Mouse (Mus musculus) left cerebral cortex, adult 2 months (tissue): Measurements from ENCODE around the gene Lbhd2. TPM values are rescaled to one million over a fixed set of nuclear protein-coding genes. Genes with fewer than 3 reads are reported as not detected.

Experiments
- DNase-seq, 2 experiments: peaks; one replicate each; pipeline ENCODE4 v3.0.0; 2021 to 2022; ENCODE audit warnings: low spot score in 2 of 2, mixed read lengths in 1 of 2; ENCODE audit errors: extremely low spot score in 1 of 2
- H3K27ac ChIP-seq: fragments of 200-600 bp; 2 replicates; pipeline ENCODE4 v1.8.1; 2022
- H3K4me3 ChIP-seq: fragments of 200-600 bp; 2 replicates; pipeline ENCODE4 v1.8.1; 2022
- CTCF ChIP-seq: fragments of 200-600 bp; IDR thresholded peaks from 2 replicates; pipeline ENCODE4 v1.8.1; 2022; ENCODE audit warnings: antibody characterized with exemption, mild to moderate bottlenecking, moderate library complexity
- intact Hi-C: fragments of 180-260 bp; cut with DNase I; formaldehyde crosslinking; loops from one replicate; pipeline ENCODE4 v1.15.1; 2025
- long read RNA-seq, 2 experiments: library from polyadenylated mRNA; stranded (forward); transcript quantifications; one replicate each; pipeline ENCODE4 v2.0.0; 2021; ENCODE audit warnings: borderline mapping rate in 2 of 2
- total RNA-seq, 2 experiments: library from RNA; stranded (reverse); gene quantifications; 2 replicates each; pipeline ENCODE4 v1.2.3; 2021

Lbhd2 gene
- total RNA-seq = 1 to 10 TPM; 1.3 to 2.8 TPM
- long read RNA-seq, experiment 1, partial matches to known transcripts = 0 of 2 reads
- long read RNA-seq, experiment 1, other reads (novel, unspliced or antisense) = 1 of 2 reads
- long read RNA-seq, experiment 2, partial matches to known transcripts = 0 of 1 reads
- long read RNA-seq, experiment 2, other reads (novel, unspliced or antisense) = 1 of 1 reads

DNA sequence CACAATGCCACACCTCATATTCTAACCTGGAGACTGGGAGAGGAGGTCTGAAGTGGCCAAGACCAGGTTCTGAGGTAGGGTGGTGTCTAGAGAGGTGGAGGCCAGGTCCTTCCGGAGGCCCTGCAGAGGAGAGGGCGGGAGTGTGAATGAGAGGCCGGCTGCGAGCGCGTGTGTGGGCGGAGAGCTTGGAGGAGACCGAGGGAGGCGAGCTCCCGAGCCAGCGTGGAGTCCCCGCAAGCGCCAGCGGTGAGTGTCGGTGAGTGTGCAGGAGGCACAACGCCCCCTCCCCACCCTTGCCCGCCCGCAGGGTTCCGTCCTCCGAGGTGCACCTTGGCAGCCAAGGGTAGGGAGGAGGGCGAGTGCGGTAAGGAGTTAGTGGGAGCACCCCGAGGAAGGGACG lies at the start of gene Lbhd2:
Lbhd2 (plus strand) TSS at position 188 of the 400 bp plus-strand sequence.
- no peak for DNase-seq
- intact Hi-C loops = no loop called here
- Histone ChIP-seq H3K4me3 (peak within 1 kb of the TSS; percentile 23; the same call in 1 of the 2 replicates), H3K27ac (no peak within 1 kb of the TSS)
- no peak for TF ChIP-seq CTCF

DNA sequence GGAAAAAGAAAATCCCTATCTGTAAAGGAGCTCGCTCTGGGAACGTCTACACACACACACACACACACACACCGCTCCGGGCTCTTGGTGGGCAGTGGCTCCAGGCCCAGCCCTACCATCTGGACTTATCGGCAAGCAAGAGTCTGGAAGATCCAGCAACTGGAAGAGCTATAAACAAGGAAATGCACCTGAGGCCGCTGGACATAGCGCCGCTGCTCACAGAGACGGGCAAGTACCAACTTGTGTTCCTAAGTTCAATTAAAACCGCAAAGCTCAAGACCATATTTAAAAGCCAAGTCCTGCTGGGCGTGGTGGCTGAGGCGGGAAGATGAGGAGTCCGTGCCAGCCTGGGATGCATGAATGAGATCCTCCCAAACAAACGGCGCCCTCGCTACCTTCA lies 45.9 kb upstream of the Lbhd2 start:
- intact Hi-C loops = no loop called here
- Histone ChIP-seq H3K27ac (no peak overlapping the region), H3K4me3 (no peak overlapping the region)
- DNase-seq = no peak
- TF ChIP-seq CTCF = no peak

DNA sequence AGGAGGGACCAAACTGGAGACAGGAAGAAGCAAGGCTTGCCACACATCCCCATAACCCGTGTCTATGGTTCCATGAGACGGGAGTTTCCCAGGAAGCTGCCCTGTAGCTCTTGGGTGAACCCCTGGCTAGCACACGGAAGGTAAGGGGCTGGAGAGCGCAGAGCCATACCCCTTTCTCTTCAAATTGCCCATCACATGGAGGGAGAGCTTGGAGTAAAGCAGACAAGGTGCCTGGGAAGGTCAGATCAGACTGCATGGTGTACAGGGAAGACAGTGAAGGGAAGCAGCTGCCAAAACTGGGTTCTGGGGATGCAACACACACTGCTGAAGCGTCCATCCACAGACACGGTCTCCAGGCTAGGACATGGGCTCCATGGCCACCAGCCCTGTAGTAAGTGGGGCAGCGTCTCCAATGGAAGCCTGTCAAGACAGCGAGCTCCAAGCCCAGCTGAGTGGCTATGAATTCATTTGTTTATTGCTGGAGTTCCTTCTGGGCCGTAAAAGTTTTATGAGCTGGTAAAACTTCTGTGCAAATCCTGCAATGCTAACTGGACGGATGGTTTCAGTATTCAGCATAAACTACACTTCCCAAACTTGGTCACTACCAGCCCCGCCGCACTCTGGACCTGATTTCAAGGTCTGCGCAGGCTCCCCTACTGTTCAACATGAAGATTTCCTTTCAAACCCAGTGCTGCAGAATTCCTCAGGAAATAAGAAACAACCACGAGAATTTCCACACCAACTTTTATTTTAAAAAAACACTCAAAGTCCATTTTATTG lies 45.1 kb upstream of the Lbhd2 start:
- TF ChIP-seq CTCF = peak; percentile 4
- no peak for DNase-seq
- Histone ChIP-seq H3K27ac (no peak overlapping the region), H3K4me3 (no peak overlapping the region)
- intact Hi-C loops = no loop called here

DNA sequence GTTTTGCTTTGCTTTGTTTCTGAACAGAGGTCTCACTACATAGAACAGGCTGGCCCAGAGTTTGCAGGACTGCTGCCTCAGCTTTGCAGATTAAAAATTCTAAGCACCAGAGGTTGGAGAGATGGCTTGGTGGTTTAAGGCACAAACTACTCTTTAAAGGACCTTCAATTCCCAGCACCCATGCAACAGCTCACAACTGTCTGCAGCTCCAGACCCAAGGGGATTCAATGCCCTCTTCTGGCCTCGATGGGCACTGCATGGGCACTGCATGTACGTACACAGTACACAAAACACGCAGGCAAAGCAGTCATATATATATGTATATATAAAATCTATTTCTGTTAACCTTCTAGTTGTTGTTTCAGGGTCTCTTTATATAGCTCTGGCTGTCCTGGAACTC lies 42.4 kb upstream of the Lbhd2 start:
- H3K4me3 ChIP-seq = no peak overlapping the region
- TF ChIP-seq CTCF = peak; percentile 35
- H3K27ac ChIP-seq = no peak overlapping the region
- DNase-seq = no peak
- intact Hi-C loops = no loop called here

DNA sequence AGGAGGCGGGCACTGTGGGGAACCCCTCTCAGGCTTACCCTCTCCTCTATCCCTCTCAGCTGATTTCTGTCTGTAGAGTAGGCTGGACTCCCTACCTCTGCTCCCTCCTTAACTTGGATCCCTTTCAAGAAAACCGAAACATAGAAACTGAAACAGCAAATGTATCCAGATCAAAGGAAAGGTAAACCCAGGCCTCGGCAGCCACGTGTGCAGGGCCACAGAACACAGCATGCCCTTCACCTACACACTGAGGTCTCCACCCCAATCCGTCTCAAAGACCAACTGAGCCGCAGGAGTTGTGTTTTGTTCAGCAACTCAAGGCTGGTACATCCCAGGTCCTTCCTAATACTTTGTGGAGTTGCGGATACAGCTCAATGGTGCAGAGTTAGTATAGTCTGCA lies 39.5 kb upstream of the Lbhd2 start:
- TF ChIP-seq CTCF = no peak
- Histone ChIP-seq H3K27ac (no peak overlapping the region), H3K4me3 (no peak overlapping the region)
- intact Hi-C loops = no loop called here
- DNase-seq = no peak

DNA sequence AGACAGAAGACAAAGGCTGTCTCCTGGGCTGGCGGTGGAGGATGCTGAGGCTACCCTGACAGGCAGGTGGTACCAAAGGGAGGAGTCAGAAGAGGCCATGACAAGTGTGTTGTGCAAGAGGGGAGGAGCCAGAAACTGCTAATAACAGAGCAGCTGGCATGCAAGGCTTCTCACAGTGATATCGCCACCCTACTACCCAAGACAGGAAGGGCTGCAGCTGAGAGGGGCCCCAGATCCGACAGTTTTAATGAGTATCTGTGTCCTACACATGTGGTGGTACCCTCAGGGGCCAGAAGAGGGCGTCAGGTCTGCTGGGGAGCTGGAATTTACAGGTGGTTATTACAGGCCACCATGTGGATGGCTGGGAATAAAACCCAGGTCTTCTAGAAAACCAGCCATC lies 36.4 kb upstream of the Lbhd2 start:
- no peak for DNase-seq
- no peak overlapping the region for H3K27ac ChIP-seq
- intact Hi-C loops = no loop called here
- no peak overlapping the region for H3K4me3 ChIP-seq
- no peak; the same call in 1 of the 2 replicates for TF ChIP-seq CTCF

DNA sequence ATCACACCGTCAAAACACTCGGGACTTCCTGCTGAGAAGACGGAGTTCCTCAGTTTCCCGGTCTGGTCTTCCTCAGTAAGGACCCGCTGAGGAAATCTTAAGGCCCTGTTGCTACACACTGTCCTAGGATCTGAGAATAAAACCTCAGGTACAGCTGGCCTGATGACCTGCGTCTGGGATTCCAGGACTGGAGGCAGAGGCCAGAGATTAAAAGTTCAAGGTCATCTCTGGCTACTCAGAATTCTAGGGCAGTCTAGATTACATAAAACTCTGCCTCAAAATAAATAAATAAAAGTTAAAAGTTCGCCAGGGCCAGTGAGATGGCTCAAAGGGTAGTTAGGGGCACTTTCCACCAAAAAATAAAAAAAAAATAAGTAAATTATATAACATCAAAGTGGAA lies 34.7 kb upstream of the Lbhd2 start:
- TF ChIP-seq CTCF = no peak
- no peak for DNase-seq
- H3K27ac ChIP-seq = no peak overlapping the region
- intact Hi-C loops = no loop called here
- no peak overlapping the region for H3K4me3 ChIP-seq

DNA sequence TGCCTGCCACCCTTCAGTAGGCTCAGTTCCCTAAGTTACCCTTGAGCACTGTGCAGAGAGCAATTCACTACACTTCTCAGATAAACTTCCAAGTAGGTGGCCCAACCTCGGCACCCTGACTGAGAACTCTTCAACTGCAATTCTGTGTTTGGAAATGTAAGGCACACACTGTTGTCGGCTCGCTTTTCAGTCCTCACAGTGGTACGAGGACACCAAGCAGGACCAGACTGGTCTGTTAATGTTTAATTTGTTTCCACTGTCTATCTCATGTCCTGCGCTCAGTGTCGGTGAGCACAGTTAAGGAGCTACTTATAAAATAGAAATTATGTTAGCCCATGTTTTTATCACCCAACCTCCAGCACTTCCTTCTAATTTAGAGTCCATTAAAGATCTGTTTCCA lies 33.2 kb upstream of the Lbhd2 start:
- Histone ChIP-seq H3K27ac (no peak overlapping the region), H3K4me3 (no peak overlapping the region)
- no peak for TF ChIP-seq CTCF
- intact Hi-C loops = no loop called here
- no peak for DNase-seq

DNA sequence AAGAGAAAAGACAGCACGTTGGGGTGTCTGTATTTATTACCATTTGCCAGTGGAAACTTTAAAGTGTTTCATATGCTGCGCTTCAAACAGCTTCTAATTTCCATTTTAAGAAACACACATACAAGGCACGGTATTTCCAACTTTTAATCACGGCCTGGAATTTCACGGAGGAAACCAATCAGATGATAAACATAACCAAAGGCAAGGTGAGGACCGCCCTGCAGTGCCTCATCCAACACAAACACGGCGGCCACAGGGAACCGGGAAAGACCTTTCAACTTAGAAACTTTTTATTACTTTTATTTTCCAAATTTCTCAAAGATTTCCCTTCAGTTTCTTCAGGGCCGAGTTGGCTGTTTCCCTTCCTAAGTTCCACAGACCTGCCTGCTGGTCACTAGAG lies 31.9 kb upstream of the Lbhd2 start:
- intact Hi-C loops = no loop called here
- no peak for TF ChIP-seq CTCF
- H3K27ac ChIP-seq = no peak overlapping the region
- H3K4me3 ChIP-seq = peak overlapping the region; percentile 65
- DNase-seq = no peak

DNA sequence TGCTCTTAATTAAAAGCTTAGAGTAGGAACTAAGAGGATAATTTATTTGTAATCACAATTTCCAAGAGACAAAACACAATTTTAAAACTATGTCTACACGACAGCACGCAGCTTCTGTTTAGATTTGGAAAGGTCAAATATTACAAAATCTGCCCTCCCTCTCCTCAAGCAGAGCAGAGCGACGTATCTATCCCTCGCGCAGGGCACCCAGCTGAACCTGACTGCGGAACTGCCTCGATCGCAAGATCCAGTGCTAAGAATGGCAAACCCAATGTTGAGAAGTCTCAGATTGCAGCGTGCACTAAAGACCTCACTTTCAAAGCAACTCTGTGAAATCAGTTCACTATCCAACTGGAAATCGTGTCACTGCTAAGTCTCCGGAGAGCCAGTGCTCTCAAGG lies 31.1 kb upstream of the Lbhd2 start:
- intact Hi-C loops = no loop called here
- Histone ChIP-seq H3K4me3 (peak overlapping the region; percentile 65), H3K27ac (peak overlapping the region; percentile 91; the same call in 1 of the 2 replicates)
- no peak for DNase-seq
- no peak for TF ChIP-seq CTCF

- no peak for DNase-seq
- Histone ChIP-seq H3K27ac (peak overlapping the region; percentile 91; the same call in 1 of the 2 replicates), H3K4me3 (peak overlapping the region; percentile 65)
- TF ChIP-seq CTCF = no peak
- intact Hi-C loops = loop anchor here (2.0 kb wide), 1 partner anchor 43 kb away; no protein-coding TSS in a partner anchor
Observed at GRCm38 (mm10) chr12:111376053-111376452, 30.6 kb upstream of the Lbhd2 start.

GRCm38 (mm10) chr12:111376826-111377331 lies 29.7 kb upstream of the Lbhd2 start:
- Histone ChIP-seq H3K4me3 (peak overlapping the region; percentile 65), H3K27ac (peak overlapping the region; percentile 91)
- intact Hi-C loops = loop anchor here (2.0 kb wide), 1 partner anchor 44 kb away; no protein-coding TSS in a partner anchor
- TF ChIP-seq CTCF = no peak
- DNase-seq = peak; percentile 46 to 60
